Mouse (Mus musculus) ES-E14 (cell line): Measurements from ENCODE around the gene Olfr206.

Experiments used
- MAFK ChIP-seq: IDR thresholded peaks from 2 replicates; pipeline ENCODE4 v1.6.1; 2014; ENCODE audit warnings: mild to moderate bottlenecking, low read depth, low read length, inconsistent platforms; ENCODE audit not compliant: insufficient read depth
- ZC3H11A ChIP-seq: IDR thresholded peaks from 2 replicates; pipeline ENCODE4 v1.6.1; 2012; ENCODE audit warnings: low read depth, mild to moderate bottlenecking, inconsistent platforms, low read length, borderline replicate concordance

GRCm38 (mm10) chr16:59318148-59318547, 30.9 kb downstream of the Olfr206 start, which contains the start of gene Olfr204:
- TF ChIP-seq ZC3H11A (no peak), MAFK (no peak)
